Mouse (Mus musculus) activated CD4-positive, CD25-positive, alpha-beta regulatory T cell (primary cell): ENCODE data around the gene Olfr340. TPM values are rescaled to one million over a fixed set of nuclear protein-coding genes. Genes with fewer than 3 reads are reported as not detected.

ENCODE experiments used
- polyA plus RNA-seq, 2 experiments: library from polyadenylated mRNA; unstranded; fragments of 100-300 nt; shearing (Covaris generic); gene quantifications; one replicate each; pipeline ENCODE4 v1.2.1; 2017

Gene Olfr340
- not detected for polyA plus RNA-seq

DNA sequence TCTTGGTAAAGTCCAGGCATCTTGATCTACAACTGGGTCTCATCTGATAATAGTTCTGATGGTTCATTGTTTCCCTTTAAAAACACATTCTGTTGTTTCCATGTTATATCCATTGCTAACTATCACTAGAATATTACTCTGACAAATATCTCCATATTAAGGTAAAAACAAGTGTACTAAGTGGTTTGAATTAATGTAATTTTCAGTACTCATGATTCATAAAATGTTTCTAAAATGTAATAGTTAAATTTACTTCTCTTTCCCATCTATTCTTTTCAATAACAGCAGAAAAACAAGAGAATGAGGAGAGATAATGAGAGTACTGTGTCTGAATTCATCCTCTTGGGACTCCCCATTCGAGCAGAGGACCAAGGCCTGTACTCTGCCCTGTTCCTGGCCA is at the start of gene Olfr340:
Gene Olfr340 (plus strand): TSS at position 301 of the 400 bp plus-strand sequence.

DNA sequence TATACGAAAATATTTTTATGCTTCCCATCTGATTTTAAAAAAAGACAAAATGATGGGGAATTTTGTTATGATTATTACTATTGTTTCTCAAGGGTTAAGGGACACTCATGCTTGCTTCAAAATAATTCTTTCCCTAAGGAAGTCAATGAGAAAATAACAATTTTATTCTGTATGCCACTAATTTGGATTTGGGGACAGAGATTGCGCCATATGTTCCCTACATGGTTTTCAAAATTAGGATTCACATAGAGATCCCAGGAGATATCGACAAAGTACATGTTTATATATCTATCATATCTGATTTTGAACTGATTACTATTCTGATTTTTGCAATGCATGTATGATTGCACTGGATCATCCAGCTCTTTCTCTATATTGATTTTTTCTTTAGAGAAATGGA is 33.7 kb upstream of the Olfr340 start, which contains the start of gene Olfr339:
Gene Olfr339 (plus strand): TSS at position 301 of the 400 bp plus-strand sequence.

DNA sequence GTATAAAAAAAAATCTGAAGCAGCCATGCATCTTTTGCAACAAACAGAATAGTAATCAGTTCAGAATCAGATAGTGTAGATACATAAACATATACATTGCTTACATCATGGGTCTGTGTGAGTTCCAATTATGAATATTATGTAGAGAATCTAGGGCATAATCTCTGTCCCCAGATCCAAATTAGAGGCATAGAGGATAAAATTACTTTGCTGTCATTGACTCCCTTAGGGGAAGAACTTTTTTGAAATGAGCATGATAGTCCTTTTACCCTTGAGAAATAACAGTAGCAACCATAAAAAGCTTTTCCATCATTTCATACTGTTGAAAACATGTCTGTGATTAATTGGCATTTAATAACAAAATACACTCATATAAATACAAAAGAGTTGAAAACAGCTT is 30.0 kb downstream of the Olfr340 start, which contains the start of gene Olfr341:
Gene Olfr341 (minus strand): TSS at position 101 of the 400 bp plus-strand sequence.

Other genes starting within 250 kb of the Olfr340 start
- 1 to 10 TPM; 2.2 to 2.3 TPM for gene Ptgs1, start 222.2 kb upstream of the Olfr340 start, polyA plus RNA-seq
- under 1 TPM; 0.05 to 0.14 TPM for gene Olfr338, start 79.1 kb upstream of the Olfr340 start, polyA plus RNA-seq
- not detected for gene Olfr339, start 33.6 kb upstream of the Olfr340 start, polyA plus RNA-seq
- under 1 TPM; 0.07 to 0.12 TPM for gene Olfr341, start 29.9 kb downstream of the Olfr340 start, polyA plus RNA-seq
- not detected for gene Olfr342, start 72.4 kb downstream of the Olfr340 start, polyA plus RNA-seq
- gene Olfr344, start 114.1 kb downstream of the Olfr340 start, polyA plus RNA-seq, result under 1 TPM in 1 of 2 experiments, not detected in 1; 0.07 TPM
- under 1 TPM in 1 of 2 experiments, not detected in 1; 0.21 TPM for gene Olfr345, start 187.5 kb downstream of the Olfr340 start, polyA plus RNA-seq
- under 1 TPM; 0.07 to 0.16 TPM for gene Olfr346, start 233.2 kb downstream of the Olfr340 start, polyA plus RNA-seq